15 mouse cellular contexts compared by ENCODE assay signal in genomic region chr17:69850075-69850474, GRCm38 (mm10).
DNase-seq lines count a peak whose midpoint lies in the region; ATAC-seq and TF ChIP-seq lines count a peak whose summit lies in the region.
"Had no signal": no experiment of that assay in that cellular context is flagged by ENCODE, and none has a peak within 500 bp of the region (broad histone marks: within the 10 kb centered on the region; RNA-seq: fewer than 3 reads in every experiment).

No protein-coding gene starts in this region.

- no peaks in the 10 kb centered on the region for H3K4me1 ChIP-seq in kidney, postnatal 0 days (replicated peaks; ENCODE audit: insufficient read depth, low read length)
- H3K4me1 ChIP-seq in embryonic fibroblast, embryonic 13.5 days (ENCODE audit: control insufficient read depth, insufficient read depth, low read length) = no peaks in the 10 kb centered on the region
- H3K4me1 ChIP-seq: limb, embryonic 10.5 days; neural tube, embryonic 13.5 days had no signal

- H3K9me3 ChIP-seq in kidney, postnatal 0 days (replicated peaks; ENCODE audit: low read length) = no peaks in the 10 kb centered on the region
- H3K9me3 ChIP-seq: limb, embryonic 10.5 days; neural tube, embryonic 13.5 days had no signal

- 19% methylated on average over 1 of the region's 1 CpGs for WGBS in kidney, postnatal 0 days

- no peaks in the 10 kb centered on the region for H3K36me3 ChIP-seq in kidney, postnatal 0 days (ENCODE audit: insufficient read depth, low read length)
- H3K36me3 ChIP-seq: limb, embryonic 10.5 days; neural tube, embryonic 13.5 days had no signal

- peak; percentile 8 for DNase-seq in adrenal gland, postnatal 10 days
- DNase-seq in adrenal gland, adult 8-10 months = no peak
- no peak for DNase-seq in kidney, postnatal 0 days (ENCODE audit: low spot score)
- DNase-seq in kidney, postnatal 10 days = no peak
- DNase-seq in Patski (ENCODE audit: low read depth, low spot score) = no peak
- no peak for DNase-seq in yolk sac, embryonic 10.5 days (ENCODE audit: low spot score)
- no peak for DNase-seq in frontal cortex, postnatal 36 days (ENCODE audit: low spot score in 2 of 2)
- DNase-seq: gastrocnemius, adult 2 months had no signal

- ATAC-seq in kidney, postnatal 0 days (replicated peaks; ENCODE audit: low FRiP score, low read depth) = no peak
- no peak for ATAC-seq in Patski
- ATAC-seq: forebrain, embryonic 16.5 days; lung, postnatal 0 days had no signal

- no peak overlapping the region for H3K4me3 ChIP-seq in kidney, postnatal 0 days (replicated peaks; ENCODE audit: low read depth, low read length)
- H3K4me3 ChIP-seq in embryonic fibroblast, embryonic 13.5 days (ENCODE audit: insufficient read depth, low read length) = no peak overlapping the region
- H3K4me3 ChIP-seq: gastrocnemius, adult 2 months; limb, embryonic 10.5 days; neural tube, embryonic 13.5 days had no signal

- CTCF ChIA-PET in Patski (lab: Charles Lee) = no interaction called here

- POLR2A ChIA-PET in Patski (lab: Charles Lee) = no interaction called here

- no peak overlapping the region for H3K4me2 ChIP-seq in kidney, postnatal 0 days (ENCODE audit: low read length)
- H3K4me2 ChIP-seq: neural tube, embryonic 13.5 days had no signal

- no peak overlapping the region for H3K9ac ChIP-seq in kidney, postnatal 0 days (ENCODE audit: low read depth, low read length)
- H3K9ac ChIP-seq: liver, embryonic 14.5 days; neural tube, embryonic 13.5 days had no signal

- no peaks in the 10 kb centered on the region for H3K27me3 ChIP-seq in kidney, postnatal 0 days (ENCODE audit: insufficient read depth, low read length)
- H3K27me3 ChIP-seq in Patski = no peaks in the 10 kb centered on the region
- H3K27me3 ChIP-seq: CH12.LX; neural tube, embryonic 13.5 days had no signal

- H3K27ac ChIP-seq in kidney, postnatal 0 days = no peak overlapping the region
- no peak overlapping the region for H3K27ac ChIP-seq in embryonic fibroblast, embryonic 13.5 days (ENCODE audit: insufficient read depth, low read length)
- H3K27ac ChIP-seq: gastrocnemius, adult 2 months; limb, embryonic 10.5 days; liver, embryonic 14.5 days; neural tube, embryonic 13.5 days had no signal

- in situ Hi-C loops in Patski (cut with MboI; ENCODE audit: low pct_unique_long_range_greater_than_20kb) = no loop called here

- peak; percentile 27; the same call in 1 of the 2 replicates for TF ChIP-seq CTCF in kidney, postnatal 0 days (IDR thresholded peaks at IDR 0.05; ENCODE audit: low read depth)
- peak; percentile 9 for TF ChIP-seq CTCF in Patski (IDR thresholded peaks at IDR 0.05)
- peak; percentile 4; the same call in 1 of the 2 replicates for TF ChIP-seq CTCF in embryonic fibroblast, embryonic 13.5 days (IDR thresholded peaks at IDR 0.05; ENCODE audit: borderline replicate concordance, insufficient read depth, low read length)

- no peak for TF ChIP-seq POLR2A in embryonic fibroblast, embryonic 13.5 days (IDR thresholded peaks at IDR 0.05; ENCODE audit: low read depth, low read length)
